Mouse (Mus musculus): ENCODE results near the gene Mad1l1. TPM values are rescaled to one million over a fixed set of nuclear protein-coding genes. Genes with fewer than 3 reads are reported as not detected.

Gene Mad1l1
- polyA plus RNA-seq, 3 experiments from 2014 or later = 18.8 to 24.9 (median 22.0) TPM

DNA sequence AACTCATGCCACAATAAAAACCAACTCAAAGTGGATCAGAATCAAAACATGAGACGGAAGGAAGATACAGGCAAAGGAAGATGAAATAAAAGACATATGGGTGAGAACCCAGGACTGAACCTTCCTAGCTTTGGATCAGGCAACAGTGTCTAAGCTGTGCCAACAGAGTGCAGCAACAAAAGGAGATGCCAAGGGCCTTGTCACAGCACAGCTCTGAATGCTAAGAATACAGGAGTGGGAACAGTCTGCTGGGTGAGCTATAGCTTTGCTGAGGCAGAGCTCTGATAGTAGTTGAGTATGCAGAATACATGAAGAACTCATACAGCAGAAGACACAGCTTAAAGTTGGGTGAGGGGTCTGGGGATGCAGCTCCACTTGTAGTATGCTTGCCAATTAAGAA lies 196.7 kb downstream of the Mad1l1 start:
- ATAC-seq = no peak

DNA sequence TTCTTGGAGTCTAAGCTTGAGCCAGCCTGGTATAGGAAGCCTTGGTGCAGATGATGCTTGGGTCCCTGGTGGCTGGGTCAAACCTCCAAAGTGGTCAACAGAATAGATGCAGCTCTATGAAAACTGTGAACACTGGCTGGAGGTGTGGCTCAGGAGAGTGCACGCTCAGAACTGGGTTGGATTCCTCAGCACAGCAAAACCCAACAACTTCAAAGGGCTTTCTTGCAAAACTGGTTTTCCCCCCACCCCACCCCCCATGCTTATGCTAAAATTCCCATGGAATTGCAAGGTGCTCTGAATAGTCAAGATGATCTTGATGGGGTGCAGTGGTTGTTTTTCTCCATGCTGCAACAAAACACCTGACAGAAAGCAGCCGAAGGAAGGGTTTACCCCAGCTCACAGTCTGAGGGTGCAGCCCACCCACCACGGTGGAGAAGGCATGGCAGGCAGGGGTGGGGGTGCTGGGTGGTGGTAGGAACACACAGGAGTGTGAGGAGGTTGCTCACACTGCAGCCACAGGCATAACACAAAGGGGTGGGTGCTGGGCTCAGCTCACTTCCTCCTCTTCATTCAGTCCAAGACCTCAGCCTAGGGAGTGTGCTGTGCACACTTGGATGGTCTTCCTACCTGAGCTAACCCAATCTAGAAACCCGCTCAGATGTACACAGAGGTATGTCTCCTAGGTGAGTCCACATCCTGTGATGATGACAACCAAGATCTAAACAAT lies 197.5 kb downstream of the Mad1l1 start:
- ATAC-seq = no peak

DNA sequence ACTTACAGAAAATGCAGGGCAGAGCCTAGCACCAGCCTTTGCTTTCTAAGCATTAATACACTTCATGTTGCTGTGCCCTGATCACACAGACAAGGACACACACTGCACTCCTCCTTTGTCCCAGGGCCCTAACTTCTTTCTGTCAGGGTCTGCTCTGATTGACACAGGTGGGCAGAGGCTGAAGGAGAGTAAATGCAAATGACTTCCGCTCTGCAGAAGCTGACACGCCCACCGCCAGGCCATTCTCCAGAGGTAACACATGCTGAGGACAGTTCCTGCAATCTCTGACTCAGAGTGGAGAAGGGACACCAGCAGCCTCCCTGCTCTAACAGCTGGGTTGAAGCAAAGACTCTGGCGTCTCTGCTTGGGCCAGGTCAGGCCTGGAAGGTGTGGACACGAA lies 198.2 kb downstream of the Mad1l1 start:
- no peak for ATAC-seq

DNA sequence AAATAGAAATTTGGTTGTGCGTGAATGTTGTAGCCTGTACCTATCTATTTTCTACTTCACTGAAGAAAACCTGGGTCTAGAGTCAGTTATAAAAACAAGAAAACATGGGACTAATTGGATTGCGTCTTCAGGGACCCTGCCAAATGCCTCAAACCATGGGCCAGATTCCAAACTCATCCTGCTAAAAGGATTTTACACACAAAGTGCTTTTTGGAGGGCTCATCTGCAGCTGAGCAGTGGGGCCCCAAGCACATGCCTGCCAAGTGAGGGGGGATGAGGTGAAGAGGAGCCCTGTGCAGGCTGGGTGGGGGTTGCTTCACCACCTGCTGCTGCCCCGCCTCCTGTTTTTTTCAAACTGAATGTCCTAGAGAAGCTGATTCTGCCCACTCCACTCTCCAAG lies 199.4 kb downstream of the Mad1l1 start:
- ATAC-seq = no peak

DNA sequence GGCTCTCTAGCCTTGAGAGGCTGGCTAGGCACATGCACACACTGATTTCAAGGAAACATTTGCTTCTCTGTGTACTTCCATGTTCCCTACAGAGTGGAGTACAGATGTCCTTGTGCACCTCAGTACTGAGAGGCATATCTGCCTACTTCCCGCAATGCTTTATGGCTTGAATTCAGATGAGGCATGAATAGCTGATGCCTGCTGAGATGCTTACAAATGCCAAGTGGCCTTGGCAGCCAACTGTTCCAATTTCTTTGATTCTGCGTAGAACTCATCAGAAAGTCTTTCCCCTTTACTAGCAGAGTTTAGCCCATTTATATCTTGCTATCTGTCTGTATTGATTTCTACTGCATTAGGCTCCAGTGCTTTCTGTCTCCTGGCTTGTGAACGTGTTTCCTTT lies 202.4 kb downstream of the Mad1l1 start:
- ATAC-seq = no peak

DNA sequence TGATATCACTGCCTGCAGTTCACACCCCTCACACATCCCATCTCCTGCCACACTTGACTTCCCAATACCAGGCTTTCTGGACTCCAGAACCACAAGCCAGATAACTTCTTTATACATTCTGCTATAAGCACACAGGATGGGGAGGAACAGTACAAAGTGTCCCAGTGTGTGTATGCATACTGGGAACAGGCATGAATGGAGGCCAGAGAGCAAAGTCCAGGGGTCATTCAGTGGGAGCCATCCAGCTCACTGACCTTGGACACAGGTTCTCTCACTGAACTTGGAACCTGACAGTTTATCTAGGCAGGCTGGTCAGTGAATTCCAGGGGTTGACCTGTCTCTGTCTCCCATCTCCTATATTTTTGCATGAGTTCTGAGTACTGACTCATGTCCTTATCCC lies 203.4 kb downstream of the Mad1l1 start:
- ATAC-seq = no peak

DNA sequence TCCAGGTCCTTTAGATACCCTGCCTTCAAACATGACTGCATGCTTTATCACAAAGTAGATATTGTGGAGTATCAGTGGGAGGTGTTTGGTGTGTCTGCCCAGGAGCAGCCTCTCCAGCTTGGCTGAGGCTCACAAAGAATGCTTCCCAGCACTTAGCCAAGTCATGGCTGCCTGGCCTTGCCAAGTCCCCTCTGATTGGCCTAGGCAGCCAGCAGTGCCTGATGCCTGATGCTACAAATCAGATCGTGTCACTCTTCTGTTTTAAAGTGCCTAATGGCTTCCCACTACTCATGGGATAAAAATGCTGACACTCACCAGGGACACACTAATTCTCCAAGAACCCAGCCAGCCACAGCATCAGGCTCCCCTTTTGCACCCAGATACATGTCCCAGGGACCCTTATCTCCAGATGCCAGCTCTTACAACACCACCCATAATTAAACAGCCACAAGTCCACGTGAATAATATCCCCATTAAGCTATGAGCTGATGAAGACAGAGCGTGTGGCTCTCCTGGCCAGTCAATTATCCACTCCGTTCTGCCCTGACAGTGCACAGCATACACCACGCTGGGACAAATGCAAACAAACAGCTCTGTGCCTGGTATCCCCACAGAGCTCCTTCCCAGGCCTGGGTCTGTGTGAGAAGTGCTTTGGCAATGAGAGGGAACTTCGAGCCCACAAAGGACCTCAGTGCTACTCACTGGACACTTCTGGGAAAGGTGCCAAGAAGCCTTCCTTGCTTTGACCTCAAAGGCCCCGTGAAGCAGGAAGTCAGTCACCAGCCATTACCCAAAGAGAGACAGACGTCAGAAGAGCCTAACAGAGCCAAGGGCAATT lies 205.7 kb downstream of the Mad1l1 start:
- ATAC-seq = no peak

DNA sequence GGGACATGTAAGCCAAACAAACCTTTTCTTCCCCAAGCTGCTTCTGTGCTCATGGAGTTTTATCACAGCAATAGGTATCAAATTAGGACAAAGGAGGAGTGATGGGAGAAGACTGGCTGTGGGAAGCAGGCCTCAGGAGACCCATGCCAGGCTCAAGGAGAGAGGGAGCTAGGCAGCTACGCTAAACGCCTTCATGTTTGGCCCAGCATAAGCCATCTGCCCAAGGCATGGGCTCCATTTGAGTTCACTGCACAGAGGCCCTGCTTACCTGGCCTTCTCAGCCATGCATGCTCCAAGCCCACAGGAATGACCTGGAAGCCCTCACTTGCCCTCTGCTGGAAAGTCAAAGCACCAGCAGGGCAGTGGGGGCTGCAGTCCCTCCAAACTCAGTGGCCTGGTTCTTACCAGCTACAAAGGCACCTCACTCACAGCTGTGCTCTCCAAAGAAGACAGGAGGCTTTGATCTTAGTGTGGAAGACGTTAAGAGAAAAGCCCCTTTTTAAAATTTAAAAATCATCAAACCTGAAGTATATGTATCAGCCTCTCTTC lies 206.8 kb downstream of the Mad1l1 start:
- ATAC-seq = no peak

DNA sequence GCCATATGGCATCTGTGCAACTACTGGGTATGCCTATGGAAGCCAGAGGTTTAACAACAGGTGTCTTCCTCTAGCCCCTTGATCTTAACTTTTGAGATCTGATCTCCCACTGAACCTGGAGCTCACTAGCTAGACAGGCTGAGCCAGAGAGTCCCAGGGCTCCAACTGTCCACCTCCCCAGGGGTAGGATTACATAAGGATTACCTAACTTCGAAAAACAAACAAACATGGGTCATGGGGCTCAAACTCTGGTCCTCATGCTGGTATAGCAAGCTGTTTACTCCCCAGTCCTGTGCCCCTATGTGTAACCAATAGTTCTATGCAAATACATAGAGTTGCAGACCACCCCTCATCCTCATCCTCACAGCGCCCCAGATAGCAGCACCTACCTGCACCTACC lies 208.1 kb downstream of the Mad1l1 start:
- no peak for ATAC-seq

DNA sequence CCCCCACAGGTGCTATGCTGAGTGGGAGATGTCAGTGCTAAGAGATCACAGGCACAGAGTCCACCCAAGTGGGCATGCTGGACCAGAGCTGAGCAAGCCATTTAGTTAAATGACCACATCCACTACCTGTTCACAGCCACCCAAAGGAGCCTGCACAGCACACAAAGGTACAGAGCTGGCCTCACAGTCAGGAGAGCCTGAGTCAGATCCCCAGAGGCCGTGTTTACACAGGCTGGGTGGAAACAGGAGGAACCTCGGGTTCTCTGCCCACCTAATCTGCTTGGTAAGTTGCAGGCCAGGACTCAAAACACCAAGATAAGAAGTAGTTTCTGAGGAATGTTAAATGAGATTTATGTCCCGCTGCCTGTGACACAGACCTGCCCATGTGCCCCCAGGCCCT lies 211.3 kb downstream of the Mad1l1 start:
- no peak for ATAC-seq

DNA sequence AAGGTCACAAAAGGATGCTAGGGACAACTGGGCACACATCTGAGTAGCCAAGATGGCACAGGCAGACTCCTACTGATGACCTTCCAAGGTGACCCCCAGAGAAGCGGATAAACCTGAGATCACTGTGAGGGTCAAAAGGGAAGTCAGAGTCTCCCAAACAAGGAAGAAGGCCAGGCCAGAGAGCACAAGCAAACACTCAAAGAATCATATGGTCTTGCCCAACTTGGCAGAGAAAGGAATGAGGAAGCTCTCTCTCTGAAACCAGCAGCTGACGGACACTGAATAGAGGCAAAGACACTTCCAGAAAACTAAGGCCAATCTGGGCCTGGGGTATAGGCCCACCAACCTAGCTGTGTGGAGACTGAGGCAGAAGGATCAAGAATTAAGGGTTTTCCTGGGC lies 213.4 kb downstream of the Mad1l1 start:
- no peak for ATAC-seq

DNA sequence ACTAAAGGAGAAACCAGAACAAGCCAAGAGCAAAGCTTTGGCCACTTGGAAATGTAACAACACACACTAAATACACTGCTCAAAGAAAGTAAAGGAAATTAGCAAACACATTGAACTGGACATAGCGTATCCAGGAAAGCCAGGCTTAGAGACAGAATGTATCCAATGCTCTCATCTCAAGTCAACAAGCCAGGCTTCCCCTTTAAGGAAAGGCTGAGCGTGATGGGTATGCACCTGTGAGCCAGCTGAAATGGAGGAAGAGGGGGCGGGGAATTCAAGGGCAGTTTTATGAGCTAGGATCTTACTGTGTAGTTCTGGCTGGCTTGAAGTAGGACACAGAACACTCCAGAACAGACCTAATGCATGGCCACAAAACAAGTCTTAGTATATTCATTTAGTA lies 215.3 kb downstream of the Mad1l1 start:
- no peak for ATAC-seq

DNA sequence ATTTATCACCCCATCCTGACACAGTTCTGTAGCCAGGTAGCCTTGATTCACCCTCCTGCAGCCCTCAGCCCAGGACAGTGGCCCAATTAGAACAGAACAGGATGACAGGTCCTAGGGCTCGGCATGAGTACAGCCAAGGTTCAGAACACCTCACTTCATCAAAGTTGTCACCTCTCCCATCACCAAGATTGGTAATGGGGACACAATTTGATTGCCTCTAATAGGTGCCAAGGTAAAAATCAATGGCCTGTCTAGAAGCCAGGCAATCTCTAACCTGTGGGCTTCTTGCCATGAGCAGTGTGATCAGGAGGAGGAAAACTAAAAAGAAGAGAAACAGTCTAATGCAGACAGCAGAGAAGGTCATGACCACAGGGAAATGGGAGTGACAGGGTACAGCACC lies 216.5 kb downstream of the Mad1l1 start:
- ATAC-seq = no peak

DNA sequence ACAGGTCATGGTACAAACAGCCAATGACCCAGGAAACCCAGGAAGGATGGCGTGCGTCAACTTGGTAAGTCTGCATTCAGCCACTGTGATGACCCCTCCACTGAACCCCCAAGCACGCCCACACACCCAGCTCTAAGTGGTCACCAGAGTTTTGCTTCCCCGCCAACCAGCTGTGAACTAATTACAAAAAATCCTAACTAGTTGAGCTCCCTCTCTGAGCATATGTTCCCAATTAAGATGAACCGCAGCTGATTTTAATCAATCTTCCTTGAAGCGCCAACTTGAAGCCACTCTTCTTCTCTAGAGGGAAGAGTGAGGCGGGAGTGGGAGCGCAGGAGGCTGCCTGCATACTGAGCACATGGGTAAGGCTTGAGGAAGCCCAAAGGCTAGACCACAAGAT lies 218.6 kb downstream of the Mad1l1 start:
- ATAC-seq = no peak

DNA sequence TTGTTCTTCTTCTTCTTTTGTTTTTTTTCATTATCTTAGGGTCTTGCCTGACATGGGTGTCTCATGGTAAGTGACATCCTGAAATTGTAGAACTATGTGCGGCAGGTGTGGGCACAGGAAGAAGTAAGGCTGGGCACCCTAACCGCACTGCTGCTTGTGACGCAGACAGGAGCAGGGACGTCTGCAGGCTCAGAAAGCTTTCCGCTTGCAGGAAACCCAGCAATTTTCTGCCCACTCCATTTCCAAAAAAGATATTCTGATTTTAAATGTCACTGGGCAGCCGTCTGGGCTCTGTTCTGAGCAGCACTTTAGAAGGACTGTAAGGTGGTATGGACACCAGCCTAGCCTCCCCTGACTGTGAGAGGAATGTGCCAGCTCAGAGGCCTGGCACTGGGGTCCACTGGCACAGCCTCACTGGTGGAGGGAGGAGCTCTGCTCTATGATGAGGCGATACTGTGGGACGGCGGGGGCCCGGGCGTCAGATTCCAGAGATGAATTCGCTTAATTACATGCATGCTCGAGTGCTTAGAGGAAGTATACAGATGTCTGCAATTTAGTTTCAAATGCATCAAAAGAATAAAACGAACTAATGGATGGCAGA lies 219.8 kb downstream of the Mad1l1 start:
- no peak for ATAC-seq

DNA sequence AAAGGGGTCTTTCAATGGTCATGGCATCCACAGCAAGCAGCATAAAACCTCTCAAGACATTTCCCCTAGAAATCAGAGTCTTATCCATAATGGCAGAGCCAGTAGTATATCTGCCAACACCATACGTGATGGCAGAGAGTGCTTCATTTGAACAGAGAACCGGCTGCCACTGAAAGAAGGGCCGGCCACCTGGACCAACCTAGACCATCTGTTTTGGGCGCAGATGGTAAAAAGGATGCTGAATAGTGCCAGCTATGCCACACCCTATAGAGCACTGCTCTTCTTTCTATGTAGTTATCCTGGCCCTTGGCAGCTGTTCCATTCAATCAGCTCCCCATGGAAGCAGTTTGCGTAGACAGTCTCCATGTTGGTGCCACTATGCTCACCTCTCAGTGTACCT lies 222.6 kb downstream of the Mad1l1 start:
- ATAC-seq = no peak

DNA sequence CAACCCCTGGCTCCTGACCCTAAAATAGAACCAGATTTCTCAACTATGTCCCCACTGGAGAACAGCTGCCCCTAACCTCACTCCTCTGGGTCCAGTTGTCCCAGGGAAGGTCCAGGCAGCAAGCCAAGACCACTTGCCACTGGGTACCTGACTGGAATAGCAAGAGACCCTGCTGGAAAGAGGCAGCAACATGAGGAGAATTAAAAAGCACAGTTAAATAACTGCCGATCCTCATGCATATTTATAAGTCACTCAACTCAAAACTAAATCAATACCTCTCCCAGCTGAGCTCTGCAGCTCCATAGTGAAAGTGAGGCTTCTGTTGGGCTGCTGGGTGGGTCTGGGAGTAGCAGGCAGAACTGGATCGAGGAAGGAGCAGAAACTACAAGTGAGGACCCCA lies 226.1 kb downstream of the Mad1l1 start:
- ATAC-seq = no peak

DNA sequence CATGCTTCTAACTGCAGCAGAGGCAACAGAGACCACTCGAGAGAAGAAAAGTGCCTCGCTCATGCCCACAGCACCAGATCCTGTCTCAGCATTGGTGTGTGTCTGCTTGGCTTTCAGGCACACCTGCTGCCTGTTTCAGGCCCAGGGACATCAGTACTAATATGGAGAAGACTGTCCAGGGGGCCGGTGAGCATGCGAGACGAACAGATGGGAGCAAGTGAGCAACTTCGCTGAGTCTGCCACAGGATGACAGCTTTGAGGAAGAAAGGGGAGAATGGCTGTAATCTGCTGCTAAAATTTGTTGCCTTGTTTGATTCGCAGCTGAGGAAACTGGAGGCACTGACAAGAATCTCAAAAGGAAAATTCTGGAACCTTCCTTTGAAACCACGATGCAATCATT lies 227.9 kb downstream of the Mad1l1 start:
- ATAC-seq = no peak

DNA sequence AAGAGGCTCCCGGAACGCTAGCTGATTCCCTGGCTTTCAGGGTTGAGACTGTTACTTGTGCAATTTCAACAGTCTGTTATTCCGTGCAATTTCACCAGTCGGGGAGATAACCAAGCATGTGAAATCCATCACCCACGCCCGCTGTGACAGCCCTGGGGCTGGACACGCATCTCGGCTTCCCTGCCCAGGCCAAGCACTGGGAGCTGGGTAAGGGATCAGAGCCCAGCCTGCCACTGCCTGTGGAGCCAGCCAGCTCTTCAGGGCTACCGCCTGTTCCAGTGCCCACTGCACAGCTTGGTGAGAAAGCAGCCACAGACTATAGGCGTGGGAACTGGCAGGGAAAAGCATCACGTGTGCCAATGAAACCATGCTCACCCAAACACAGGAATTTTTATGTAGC lies 229.8 kb downstream of the Mad1l1 start:
- ATAC-seq = no peak

DNA sequence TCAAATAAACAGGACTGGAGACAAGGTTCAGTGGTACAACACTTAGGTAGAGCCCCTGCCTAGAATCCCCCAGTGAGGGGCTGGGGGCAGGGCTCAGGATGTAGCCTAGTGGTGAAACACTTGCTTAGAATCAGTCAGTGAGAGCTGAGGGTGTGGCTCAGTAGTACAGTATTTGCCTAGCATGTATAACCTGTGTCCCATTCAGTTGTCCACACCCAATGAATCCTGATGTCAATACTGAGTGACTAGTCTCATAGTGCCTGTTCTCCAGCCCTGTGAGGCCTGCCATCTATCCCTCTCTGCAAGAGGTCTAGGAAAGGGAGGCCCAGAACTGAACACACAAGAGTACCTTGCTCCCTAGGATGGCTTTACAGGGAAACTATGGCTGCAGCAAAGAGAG lies 232.1 kb downstream of the Mad1l1 start:
- ATAC-seq = no peak

DNA sequence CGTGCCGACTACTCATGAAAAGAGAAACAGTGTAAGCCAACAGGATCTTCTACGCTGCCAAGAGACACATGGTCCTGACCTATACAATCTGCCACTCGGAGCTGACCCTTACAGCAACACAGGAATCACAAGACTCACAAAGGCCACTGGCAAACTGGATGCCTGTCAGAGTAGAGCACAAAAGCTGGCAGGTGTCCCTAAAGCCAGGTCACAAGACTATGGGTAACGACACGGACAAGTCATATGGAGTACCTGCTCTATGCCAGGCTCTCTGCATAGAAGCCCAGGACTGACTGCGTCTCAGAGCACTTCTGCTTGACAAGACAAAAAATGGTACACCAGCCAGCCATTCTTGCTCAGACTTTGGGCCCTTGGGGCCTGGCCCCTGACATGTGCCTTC lies 234.1 kb downstream of the Mad1l1 start:
- no peak for ATAC-seq

DNA sequence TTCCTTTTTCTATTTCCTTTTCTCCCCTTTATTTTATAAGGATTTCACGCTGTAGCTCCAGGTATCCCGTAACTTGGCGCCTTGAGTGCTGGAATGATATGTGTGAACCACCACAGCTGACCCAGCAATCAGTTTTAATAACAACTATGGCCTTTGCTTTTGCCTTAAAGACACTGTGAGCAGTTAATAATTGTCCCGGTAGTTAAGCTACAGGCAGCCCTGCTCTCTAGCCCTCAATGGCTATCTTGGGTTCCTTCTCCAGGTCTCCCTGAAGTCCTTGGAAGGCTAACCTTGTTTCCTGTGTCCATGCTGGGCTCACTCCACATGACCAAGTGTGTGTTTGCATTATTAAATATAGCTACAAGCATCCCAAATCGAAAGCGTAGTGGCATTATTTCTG lies 237.0 kb downstream of the Mad1l1 start:
- ATAC-seq = no peak

DNA sequence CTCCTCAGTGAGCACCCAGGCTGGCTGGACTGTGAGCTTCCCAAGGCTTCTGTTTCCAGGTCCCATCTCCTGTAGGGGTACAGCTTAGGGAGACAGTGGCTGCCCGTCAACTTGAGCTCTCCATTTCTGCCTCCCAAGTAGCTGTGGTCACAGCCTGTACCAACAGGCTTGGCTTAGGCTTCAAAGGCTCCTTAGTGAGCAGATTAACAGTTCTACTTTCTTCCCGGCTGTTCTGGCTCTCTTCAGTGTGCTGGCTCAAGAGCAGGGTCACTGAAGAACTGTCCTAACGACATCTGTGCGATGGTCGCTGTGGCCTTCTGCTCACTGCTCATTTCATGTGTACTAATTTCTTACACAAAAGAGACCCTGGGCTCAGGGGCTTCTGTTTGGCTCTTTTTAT lies 237.4 kb downstream of the Mad1l1 start:
- ATAC-seq = no peak
